Mouse (Mus musculus) spleen, postnatal 10 days (tissue): ENCODE data around the gene Pdx1.

ENCODE experiments used
- DNase-seq, 2 experiments: peaks; one replicate each; pipeline ENCODE4 v3.0.0; 2021 to 2022; ENCODE audit warnings: low spot score in 2 of 2

Pdx1 gene

DNA sequence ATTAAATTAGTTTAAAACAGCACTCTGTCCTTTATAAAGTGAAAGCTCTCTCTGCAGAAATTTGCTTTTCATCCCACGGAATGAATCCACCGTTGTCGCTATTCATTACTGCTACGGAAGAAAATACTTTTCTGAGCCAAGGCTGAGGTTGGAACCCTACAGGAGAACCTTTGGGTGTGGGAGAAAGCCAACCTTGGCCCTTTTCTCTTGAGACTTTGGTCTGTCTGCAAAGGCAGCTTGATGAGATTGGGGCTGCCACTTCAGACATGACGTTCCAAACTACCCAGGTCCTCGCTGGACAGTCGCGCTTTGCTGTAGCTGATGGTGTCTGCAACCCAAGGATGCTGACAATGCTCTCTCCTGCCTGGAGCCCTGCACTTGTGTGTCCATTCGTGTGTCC, 38.7 kb downstream of the Pdx1 start:
- DNase-seq: no peak

DNA sequence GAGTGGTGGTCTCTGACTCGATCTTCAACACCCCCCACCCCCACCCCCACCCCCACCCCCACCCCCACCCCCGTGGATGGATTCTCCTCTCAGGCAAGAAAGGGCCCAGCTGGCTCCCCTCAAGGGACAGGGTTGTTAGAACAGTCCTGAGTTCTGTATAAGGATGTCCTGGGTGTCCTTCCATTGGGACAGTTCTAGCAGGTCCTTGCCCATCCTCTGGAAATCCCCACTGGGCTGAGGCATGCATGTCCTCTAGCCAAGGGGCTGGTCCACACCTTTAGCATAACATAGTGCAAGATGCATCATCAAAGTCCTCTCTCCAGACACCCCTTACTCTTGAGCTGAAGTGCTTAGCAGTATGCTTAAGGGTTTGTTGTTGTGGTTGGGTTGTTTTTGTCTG, 40.0 kb downstream of the Pdx1 start:
- no peak for DNase-seq

- no peak for DNase-seq
Observed at GRCm38 (mm10) chr5:147312830-147313685, 43.3 kb downstream of the Pdx1 start.

DNA sequence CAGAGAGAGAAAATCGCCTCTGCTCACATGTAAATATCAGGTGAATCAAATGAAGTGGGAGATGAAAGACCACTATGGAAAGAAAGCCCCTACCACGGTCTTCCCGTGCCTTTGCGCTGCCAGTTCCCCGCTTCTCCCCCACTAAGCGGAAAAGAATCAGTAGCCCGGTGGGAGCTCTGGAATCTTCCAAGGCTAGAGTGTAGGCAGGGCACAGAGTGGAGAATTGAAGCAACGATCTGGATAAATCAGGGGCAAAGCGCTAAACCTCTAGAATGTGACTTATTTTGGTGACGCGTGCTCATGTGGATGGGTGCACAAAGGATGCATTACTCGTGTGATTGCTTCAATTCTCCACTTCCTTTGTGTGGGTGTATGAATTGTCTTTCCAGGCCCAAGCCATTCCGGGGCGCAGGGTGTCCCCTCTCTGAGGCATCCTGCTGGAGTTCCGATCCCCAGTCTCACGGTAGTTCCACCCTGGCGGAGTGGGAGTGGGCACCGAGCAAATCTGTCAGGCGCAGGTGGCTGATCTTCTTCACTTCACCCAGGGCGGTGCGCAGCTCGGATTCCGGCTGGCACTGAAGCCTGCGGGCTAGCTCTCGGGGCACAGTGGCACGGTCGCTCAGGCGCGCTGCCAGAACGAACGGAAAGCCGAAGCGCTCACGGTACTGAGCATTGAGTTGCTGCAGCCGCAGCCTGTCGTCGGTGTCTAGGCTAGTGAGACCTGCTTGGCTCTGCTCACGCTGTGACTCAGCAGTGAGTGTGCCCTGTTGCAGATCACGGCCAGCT, 45.1 kb downstream of the Pdx1 start:
- DNase-seq: no peak

DNA sequence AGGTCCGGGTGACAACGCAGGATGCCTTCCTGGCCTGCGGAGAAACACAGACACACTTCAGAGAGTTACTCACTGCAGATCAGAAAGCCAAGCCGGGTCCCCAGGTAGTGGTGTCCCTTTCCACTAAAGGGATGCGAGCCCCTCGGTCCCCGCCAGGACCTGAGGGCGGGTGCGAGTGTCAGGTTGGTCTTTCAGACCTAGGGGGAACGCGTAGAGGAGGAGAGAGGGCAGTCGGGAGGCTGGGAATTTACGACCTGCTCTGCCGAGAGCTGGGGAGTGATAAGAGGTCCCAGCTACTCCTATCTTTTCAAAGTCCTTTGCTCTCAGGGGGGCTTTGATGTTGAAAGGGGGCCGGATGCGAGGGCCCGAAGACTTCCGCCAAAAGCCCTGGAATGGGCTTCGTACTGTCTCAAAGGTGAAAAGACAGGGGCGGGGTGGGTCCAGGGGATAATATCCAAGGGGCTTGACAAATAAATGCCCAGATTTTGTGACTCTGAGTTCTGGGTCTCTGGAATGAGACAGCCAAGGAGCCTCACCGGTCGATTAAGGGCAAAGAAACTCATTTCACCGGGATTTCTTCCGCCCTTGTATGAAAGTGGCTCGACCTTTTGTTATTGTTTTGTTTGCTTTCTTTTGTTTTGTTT, 45.8 kb downstream of the Pdx1 start:
- DNase-seq: no peak

GRCm38 (mm10) chr5:147317321-147317720, 47.6 kb downstream of the Pdx1 start:
- no peak for DNase-seq

- no peak for DNase-seq
Observed at GRCm38 (mm10) chr5:147317991-147318390, 48.2 kb downstream of the Pdx1 start.

DNA sequence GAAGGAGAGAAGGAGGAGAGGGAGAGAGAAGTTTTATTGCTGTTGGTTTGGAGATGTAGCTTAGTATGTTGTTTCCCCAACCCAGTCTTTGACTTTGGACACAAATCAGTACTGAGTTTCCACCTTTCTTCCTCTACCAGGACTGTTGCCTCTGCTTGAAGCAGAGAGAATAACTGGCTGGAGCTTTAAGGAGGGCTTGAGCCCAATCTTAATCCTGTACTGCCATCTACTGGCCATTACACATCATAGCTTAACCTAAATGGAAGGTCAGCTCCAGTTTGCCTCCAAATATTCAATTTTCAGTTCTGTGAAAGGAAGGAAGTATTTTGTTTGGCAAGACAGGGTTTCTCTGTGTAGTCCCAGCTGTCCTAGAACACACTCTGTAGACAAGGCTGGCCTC, 49.9 kb downstream of the Pdx1 start:
- DNase-seq: no peak

GRCm38 (mm10) chr5:147322183-147322582, 52.4 kb downstream of the Pdx1 start, which contains the start of gene Urad:
TSS of gene Urad (minus strand) at chr5:147322440.
- no peak for DNase-seq

GRCm38 (mm10) chr5:147323237-147323917, 53.6 kb downstream of the Pdx1 start:
- peak; percentile 66 to 87 for DNase-seq
